Mouse (Mus musculus): ENCODE data around the gene Nudt5.

Nudt5 gene

DNA sequence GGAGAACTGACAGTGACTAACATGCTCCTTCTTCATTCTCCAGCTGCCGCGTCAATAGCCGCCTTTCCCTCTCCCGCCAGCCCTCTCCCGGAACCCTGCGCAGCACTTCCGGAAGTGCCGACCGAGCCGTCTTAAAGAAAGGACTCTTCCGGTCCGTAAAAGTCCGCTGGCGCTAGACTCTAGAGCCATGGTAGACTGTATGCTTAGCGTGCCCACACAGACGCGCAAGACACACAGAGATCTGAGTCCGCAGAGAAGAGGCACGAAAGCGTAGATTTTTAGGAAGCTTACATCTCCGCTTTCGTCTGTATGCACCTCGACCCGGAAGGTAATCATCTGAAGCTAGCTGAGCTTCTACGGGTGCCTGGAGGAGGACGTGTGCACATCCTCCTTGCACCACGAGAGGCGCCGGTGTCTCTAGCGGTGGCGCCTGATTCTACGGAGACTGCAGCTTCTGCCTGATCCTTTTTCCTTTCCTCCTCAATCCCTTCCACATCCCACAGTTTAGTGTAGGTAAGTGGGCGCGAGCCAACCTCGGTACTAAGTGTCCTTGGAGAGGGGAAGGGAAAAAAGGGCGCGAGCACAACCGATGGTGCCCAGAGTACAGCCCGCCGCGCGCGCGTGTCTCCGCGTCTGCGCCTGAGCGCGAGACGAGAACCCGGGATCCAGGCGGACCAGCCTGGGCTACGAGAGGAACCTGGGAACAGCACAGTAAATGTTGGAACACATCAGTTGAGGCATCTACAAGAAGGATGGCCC, at the start of gene Nudt5, which contains the start of gene Cdc123:
Nudt5 (plus strand) TSS at position 147 of the 759 bp plus-strand sequence.
Cdc123 (minus strand) TSS at position 292 of the 759 bp plus-strand sequence.
- DNase-seq: peak; percentile 87

DNA sequence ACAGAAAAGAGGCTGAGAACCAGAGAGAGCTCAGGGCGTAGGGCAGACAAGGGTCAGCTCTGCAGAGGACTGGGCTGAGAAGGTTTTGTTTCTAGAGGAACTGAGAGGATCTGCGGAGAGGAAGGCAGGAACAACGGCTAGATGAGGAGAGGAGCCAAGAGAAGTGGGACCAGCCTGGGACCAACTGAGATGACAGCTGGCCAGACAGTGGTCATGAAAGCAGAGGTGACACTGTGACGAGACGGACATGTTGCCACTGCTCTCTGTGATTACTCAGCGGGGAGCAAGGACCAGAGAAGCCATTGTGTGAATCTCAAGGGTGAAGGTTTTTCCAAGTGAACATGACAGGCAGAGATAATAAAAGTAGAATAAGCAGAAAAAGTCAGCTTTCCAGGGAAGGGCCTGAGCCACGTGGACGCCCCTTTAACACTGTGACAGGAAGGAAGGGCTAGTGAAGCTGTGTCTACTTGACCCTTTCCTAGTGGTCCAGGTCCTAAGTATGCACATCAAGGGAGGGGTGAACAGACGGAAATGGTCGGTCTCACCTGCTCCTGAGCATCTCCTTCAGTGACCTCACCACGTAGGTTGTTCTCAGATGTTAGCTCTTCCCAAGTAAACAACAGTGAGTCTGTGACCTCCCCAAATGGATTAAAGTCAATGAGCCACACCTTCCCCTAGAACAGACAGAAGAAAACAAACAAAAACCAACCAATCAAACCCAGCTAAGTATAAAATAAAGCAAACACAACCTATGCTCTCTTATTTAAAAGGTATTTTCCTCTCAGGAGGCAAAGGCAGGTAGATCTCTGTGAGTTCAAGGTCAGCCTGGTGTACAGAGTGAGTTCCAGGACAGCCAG, 46.8 kb upstream of the Nudt5 start:
- no peak for DNase-seq

GRCm38 (mm10) chr2:5801182-5801640, 43.6 kb upstream of the Nudt5 start:
- peak; percentile 6 for DNase-seq

- DNase-seq: no peak
Observed at GRCm38 (mm10) chr2:5801927-5802590, 42.8 kb upstream of the Nudt5 start.

DNA sequence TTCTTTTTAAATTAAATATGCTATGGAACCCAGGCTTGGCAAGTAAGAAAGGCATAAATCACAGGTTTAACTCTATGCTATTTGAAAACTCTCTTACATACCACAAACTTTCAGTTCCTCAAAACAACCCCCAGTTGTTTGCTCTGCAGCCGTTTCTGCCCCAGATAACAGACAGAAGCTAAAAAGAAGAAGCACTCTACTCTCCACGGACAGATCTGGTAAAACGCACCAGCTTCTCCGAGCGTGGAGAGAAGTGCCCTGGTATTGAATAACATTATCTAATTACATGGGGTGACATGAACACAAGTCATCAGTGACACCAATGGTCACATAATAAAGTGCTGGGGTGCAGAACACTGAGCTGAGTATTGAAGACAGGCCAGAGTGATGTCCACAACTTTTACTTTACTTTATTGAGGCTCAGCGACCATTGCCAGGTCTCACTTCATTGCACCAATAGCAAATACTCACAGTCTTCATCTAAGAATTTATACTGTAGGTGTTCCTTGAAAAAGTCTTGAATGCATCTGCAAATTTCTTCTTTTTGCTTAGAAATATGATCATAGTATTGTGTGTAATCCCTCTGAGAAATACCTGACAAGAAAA, 40.3 kb upstream of the Nudt5 start:
- DNase-seq: no peak

DNA sequence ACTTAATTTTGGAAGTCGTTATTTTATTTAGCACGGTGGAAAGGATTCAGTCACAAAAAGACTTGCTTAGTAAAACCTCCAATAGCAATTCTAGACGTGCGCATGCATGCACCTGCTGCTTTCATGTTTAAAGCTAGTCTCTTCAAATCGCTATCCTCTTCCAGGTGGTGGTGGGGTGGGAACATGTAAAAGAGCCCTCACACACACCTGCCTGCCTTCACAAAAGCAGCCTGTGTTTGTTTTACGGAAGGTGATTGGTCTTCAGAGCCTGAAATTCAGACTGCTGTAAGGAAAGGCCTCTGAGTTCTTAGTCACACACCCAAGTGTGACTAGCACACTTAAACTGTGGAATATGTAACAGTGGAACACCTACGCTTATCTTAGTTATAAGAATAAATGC, 39.6 kb upstream of the Nudt5 start:
- no peak for DNase-seq

DNA sequence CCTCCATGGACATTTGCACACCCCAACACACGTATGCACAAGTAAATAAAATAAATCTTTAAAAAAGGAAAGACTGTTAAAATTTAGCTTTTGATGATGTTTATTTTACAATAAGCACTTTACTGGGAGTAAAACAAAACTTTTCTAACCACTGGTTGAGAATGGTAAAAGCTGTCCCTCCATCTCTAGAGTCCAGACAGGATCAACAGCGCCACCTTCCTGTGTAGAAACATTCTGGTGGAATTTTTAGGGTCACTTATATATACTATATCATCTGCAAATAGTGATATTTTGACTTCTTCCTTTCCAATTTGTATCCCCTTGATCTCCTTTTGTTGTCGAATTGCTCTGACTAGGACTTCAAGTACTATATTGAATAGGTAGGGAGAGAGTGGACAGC, 38.6 kb upstream of the Nudt5 start:
- peak; percentile 26 for DNase-seq

GRCm38 (mm10) chr2:5810036-5810718, 34.6 kb upstream of the Nudt5 start:
- DNase-seq: no peak

- DNase-seq: no peak
Observed at GRCm38 (mm10) chr2:5811235-5811782, 33.5 kb upstream of the Nudt5 start.

DNA sequence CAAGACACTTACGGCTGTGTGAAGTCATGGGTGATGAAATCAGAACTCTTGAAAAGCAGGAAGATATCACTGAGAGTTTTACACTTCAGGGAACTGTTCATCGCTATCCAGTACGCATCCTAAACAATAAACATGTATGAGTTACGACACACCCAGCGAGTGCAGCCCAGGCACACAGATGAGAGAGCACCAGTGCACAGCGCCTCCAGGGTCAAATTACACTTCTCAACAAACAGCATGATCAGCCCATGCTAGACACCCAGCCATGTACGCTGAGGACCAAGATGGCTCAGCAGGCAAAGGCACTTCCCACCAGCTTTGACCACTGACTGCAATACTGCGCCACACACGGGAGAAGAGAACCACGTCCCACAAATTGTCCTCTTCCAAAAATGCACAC, 23.6 kb upstream of the Nudt5 start:
- no peak for DNase-seq

DNA sequence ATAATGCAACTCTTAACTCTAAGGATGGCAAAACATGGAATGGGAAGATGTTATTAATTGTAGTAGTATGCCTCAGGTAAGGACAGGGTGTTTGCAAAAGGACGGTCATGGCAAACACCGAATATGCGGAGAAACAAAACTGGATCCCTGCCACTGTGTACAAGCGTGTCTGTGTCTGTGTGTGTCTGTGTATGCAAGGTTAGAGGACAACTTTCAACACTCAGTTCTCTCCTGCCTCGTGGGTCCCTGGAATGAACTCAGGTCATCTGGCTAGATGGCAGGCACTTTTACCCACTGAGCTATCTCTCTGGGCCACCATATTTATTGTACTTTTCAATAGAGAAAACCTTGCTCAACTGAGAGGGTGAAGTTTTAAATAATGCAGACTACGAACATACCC, 22.4 kb upstream of the Nudt5 start:
- no peak for DNase-seq

- no peak for DNase-seq
Observed at GRCm38 (mm10) chr2:5824213-5824612, 20.6 kb upstream of the Nudt5 start.

GRCm38 (mm10) chr2:5824685-5825084, 20.1 kb upstream of the Nudt5 start:
- no peak for DNase-seq

- DNase-seq: no peak
Observed at GRCm38 (mm10) chr2:5825265-5825913, 19.4 kb upstream of the Nudt5 start.

GRCm38 (mm10) chr2:5840815-5841214, 4.0 kb upstream of the Nudt5 start:
- DNase-seq: no peak

DNA sequence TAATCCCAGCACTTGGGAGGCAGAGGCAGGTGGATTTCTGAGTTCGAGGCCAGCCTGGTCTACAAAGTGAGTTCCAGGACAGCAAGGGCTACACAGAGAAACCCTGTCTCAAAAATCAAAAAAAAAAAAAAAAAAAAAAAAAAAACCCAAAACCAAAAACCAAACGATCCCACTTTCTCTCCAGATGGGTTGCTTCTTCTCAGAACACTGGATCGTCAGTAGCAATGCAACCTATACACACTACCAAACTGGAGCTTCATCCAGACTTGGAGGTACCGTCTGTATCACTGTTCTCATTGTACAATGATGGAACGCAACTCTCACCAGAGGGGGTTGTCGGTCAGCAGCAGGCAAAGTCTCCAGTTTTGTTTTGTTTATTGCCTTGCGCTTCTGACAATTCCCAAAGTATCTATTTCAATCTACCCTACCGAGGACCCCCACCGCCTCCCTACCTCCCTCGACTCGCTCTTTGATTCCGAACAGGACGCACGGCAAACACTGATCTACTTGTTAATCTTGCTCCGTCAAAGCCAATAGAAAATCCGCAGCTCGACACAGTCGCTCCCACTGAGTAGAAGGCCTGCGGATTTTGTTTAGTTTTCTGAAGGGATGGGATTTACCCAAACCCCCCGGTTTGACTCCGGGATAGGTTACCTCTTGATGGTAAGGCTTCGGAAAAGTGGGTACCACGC, 492 bp upstream of the Nudt5 start:
- no peak for DNase-seq

DNA sequence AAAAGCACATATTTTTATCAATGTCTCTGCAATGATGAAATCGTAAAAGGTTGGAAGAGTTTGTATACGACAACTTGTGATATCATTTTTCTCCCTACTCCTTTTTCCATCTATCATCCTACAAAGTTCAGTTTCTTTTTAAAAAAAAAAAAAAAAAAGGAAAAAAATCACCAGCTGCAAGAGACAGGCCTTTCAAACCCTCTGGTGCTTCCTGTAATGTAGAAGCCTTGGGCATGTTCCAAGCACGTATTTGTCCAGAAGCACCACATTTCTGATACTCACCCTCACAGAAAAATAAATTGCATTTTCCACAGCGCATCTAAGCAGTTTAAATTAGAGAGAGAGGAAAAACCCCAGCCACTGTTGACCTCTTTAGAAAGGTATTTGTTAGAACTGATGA, 1.0 kb downstream of the Nudt5 start:
- no peak for DNase-seq

DNA sequence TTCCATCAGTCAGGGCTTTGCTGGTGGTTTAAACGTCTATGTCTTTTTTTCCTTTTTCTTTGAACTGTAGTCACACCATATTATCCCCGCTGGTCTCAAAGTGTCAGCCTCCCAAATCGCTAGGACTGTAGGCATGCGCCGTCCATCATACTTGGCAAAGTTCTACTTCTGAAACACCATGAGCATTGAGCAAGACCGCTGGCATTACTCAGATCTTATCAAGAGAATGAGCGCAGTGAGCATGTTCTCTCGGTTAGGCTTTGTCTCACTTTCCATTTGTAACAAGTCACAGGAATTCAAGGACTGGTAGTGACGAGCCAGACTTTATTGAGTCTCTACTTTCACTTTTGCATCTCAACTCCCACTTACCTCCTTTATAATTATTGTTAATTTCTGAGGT, 6.3 kb downstream of the Nudt5 start:
- DNase-seq: no peak

DNA sequence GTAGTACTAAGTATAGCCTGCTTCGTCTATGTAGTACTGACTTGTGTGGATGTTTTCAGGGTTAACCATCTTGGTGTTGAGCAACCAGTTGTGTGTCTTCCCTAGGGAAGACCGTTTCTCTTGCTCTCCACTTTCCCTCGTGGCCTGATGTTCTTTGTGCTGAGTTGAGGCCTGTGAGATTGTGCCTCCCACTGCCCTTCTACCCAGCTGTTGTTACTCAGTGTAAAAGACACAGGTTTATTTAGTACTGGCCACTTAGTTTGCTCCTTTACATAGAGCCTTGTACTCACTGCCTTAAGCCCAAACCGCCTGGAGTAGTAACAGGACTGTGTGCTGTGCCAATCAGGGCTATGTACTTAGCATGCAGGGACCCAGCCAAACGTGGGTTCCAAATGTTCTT, 7.0 kb downstream of the Nudt5 start:
- DNase-seq: no peak

DNA sequence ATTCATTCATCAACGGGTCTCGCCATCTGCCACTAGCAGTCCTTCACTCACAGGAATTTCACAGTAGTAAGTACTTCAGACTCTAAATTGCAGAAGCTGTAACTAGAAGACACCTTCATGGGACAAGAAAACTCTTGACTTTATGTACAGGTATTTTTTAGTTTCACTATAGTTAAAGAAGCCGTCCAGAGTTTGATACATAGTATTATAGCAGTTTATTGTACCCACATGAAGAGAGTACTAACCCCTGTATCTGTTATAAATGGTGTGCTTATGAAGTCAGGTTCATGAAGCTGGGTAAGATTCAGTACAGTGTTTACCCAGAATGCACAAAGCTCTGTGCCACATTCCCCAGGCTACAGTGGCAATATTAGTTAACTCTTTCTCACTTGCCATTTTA, 18.0 kb downstream of the Nudt5 start, which contains the start of gene Gm13199:
Gm13199 (minus strand) TSS at position 101 of the 400 bp plus-strand sequence.
- no peak for DNase-seq

DNA sequence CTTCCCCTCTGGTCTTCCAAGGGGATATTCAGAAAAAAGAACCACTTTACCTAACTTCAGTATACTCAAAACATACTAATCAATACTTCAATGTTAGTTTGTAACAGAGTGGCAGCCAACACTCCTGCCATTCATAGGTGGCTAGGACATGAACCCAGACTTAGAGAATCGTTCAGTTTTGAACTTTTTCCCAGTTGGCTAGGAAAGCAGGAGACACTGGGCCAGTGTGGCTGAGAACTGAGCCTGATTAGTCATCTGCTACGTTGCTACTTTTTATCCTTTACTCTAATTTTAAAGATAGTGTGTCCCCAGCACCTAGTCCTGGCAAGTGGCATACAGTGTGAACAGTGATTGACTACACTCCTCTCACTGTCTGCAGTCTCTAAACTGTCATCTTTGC, 22.9 kb downstream of the Nudt5 start:
- DNase-seq: no peak

Data from thymus, postnatal 25 days (tissue).